Mouse (Mus musculus): ENCODE data around the gene Prkaa1. TPM values are rescaled to one million over a fixed set of nuclear protein-coding genes. Genes with fewer than 3 reads are reported as not detected.

Gene Prkaa1
- polyA plus RNA-seq, 1 experiment from 2014 or later = 14.8 TPM

DNA sequence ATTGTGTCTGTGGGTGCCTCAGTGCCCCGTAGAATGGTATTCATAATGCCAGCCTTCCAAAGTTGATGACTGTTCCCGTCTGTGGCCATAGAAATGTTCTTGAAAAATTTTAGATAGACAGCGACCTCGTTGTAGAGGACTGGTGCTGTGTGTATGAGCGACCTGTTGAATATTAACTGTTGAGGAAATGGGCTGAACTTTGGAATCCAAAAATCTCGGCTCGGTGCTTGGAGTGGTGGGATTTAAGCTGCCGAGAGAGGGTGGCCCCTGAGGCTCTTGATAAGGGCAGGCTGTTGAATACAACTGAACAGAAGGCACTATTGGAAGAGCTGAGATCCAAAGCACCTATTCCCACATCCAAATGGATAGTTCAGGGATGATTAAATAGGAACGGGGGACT is 11.0 kb downstream of the Prkaa1 start:
- no peak for ATAC-seq (replicated peaks)
- 88% methylated on average over 9 of the region's 9 CpGs for WGBS

GRCm38 (mm10) chr15:5155093-5155492 is 11.4 kb downstream of the Prkaa1 start:
- Histone ChIP-seq H3K36me3 (replicated peaks) (no peaks in the 10 kb centered on the region), H3K4me2 (no peak overlapping the region), H3K27ac (no peak overlapping the region), H3K27me3 (replicated peaks) (no peaks in the 10 kb centered on the region), H3K4me1 (peaks cover 7% of the 10 kb centered on the region; the same call in 1 of the 2 replicates), H3K9me3 (no peaks in the 10 kb centered on the region), H3K4me3 (no peak overlapping the region), H3K9ac (no peak overlapping the region)
- WGBS = 56% methylated on average over 5 of the region's 5 CpGs
- no peak; the same call in 1 of the 2 replicates for ATAC-seq (replicated peaks)

More for the DNA sequence above, 11.0 kb downstream of the Prkaa1 start:
- Histone ChIP-seq H3K9ac (no peak overlapping the region), H3K9me3 (no peaks in the 10 kb centered on the region), H3K4me2 (no peak overlapping the region), H3K36me3 (replicated peaks) (no peaks in the 10 kb centered on the region), H3K4me1 (peaks cover 7% of the 10 kb centered on the region; the same call in 1 of the 2 replicates), H3K4me3 (no peak overlapping the region), H3K27me3 (replicated peaks) (no peaks in the 10 kb centered on the region), H3K27ac (no peak overlapping the region)

DNA sequence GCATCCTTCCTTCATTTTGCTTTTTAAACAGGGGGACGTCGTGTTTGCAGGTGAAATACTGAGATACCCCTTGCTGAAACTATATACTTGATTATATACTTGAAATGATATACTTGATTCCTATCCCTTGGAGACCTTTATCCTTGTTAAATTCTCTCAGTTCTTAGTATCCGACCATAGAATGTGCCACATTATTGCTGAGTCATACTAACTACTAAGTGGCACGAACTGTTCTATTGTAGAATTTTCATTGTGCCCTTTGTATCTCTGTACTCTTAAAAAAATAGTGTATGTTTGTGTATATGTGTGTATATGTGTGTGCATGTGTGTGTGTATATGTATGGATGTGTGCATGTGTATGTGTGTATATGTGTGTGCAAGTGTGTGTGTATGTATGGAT is 12.7 kb downstream of the Prkaa1 start:
- H3K4me2 ChIP-seq = no peak overlapping the region
- no peak overlapping the region for H3K27ac ChIP-seq
- H3K4me3 ChIP-seq = no peak overlapping the region
- H3K4me1 ChIP-seq = peaks cover 7% of the 10 kb centered on the region; the same call in 1 of the 2 replicates
- H3K36me3 ChIP-seq (replicated peaks) = no peaks in the 10 kb centered on the region
- no peaks in the 10 kb centered on the region for H3K27me3 ChIP-seq (replicated peaks)
- no peaks in the 10 kb centered on the region for H3K9me3 ChIP-seq
- no peak for ATAC-seq (replicated peaks)
- WGBS = 85% methylated on average over 4 of the region's 4 CpGs
- no peak overlapping the region for H3K9ac ChIP-seq

DNA sequence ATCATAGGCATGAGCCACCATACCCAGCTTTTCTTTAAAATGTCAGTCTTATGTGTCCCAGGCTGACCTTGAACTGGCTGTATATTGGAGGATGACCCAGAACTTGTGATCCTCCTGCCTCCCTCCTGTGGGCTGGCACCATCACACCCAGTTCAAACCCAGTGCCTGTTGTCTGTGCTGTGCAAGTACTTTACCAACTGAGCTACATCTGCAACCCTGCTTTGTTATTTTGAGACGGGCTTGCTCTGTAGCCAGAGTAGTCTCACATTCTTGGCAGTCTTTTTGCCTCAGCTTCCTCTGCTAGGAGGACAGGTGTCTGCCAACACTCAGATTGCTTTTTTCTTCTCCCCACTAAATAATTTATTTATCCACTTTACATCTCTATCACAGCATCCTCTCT is 13.7 kb downstream of the Prkaa1 start:
- WGBS = 83% methylated on average over 1 of the region's 1 CpGs
- no peaks in the 10 kb centered on the region for H3K36me3 ChIP-seq (replicated peaks)
- H3K4me1 ChIP-seq = peaks cover 7% of the 10 kb centered on the region; the same call in 1 of the 2 replicates
- H3K27ac ChIP-seq = no peak overlapping the region
- no peaks in the 10 kb centered on the region for H3K27me3 ChIP-seq (replicated peaks)
- no peak overlapping the region for H3K9ac ChIP-seq
- H3K4me3 ChIP-seq = no peak overlapping the region
- H3K4me2 ChIP-seq = no peak overlapping the region
- H3K9me3 ChIP-seq = no peaks in the 10 kb centered on the region
- ATAC-seq (replicated peaks) = no peak

- H3K4me1 ChIP-seq = peaks cover 7% of the 10 kb centered on the region; the same call in 1 of the 2 replicates
- H3K4me2 ChIP-seq = no peak overlapping the region
- no peaks in the 10 kb centered on the region for H3K27me3 ChIP-seq (replicated peaks)
- 77% methylated on average over 6 of the region's 6 CpGs for WGBS
- H3K4me3 ChIP-seq = no peak overlapping the region
- H3K9me3 ChIP-seq = no peaks in the 10 kb centered on the region
- ATAC-seq (replicated peaks) = no peak
- 0 out of 2 replicates have a peak, but pooled peaks cover under 1% of the 10 kb centered on the region for H3K36me3 ChIP-seq (replicated peaks)
- H3K9ac ChIP-seq = no peak overlapping the region
- H3K27ac ChIP-seq = no peak overlapping the region
Measured at GRCm38 (mm10) chr15:5158827-5159226, 15.2 kb downstream of the Prkaa1 start.

GRCm38 (mm10) chr15:5165121-5165773 is 21.6 kb downstream of the Prkaa1 start:
- no peak overlapping the region for H3K4me2 ChIP-seq
- no peak for ATAC-seq (replicated peaks)
- H3K4me3 ChIP-seq = no peak overlapping the region
- no peaks in the 10 kb centered on the region for H3K9me3 ChIP-seq
- H3K4me1 ChIP-seq = no peaks in the 10 kb centered on the region
- 0 out of 2 replicates have a peak, but pooled peaks cover 13% of the 10 kb centered on the region for H3K36me3 ChIP-seq (replicated peaks)
- no peak overlapping the region for H3K27ac ChIP-seq
- H3K9ac ChIP-seq = no peak overlapping the region
- WGBS = 87% methylated on average over 12 of the region's 12 CpGs
- H3K27me3 ChIP-seq (replicated peaks) = no peaks in the 10 kb centered on the region

- WGBS = 94% methylated on average over 12 of the region's 12 CpGs
Measured at GRCm38 (mm10) chr15:5173217-5173820, 29.7 kb downstream of the Prkaa1 start.

GRCm38 (mm10) chr15:5184668-5185330 is 41.1 kb downstream of the Prkaa1 start:
- WGBS = 46% methylated on average over 10 of the region's 11 CpGs
- Histone ChIP-seq H3K36me3 (replicated peaks) (no peaks in the 10 kb centered on the region), H3K27ac (peak overlapping the region; percentile 88), H3K4me2 (peak overlapping the region; percentile 67), H3K9ac (peak overlapping the region; percentile 77), H3K4me3 (peak overlapping the region; percentile 91), H3K9me3 (no peaks in the 10 kb centered on the region), H3K27me3 (replicated peaks) (no peaks in the 10 kb centered on the region), H3K4me1 (peaks cover 20% of the 10 kb centered on the region)
- peak; percentile 73 for ATAC-seq (replicated peaks)

More at GRCm38 (mm10) chr15:5173217-5173820, 29.7 kb downstream of the Prkaa1 start:
- no peak for ATAC-seq (replicated peaks)
- Histone ChIP-seq H3K36me3 (replicated peaks) (peaks cover 29% of the 10 kb centered on the region), H3K4me3 (no peak overlapping the region), H3K9ac (no peak overlapping the region), H3K4me1 (no peaks in the 10 kb centered on the region), H3K27me3 (replicated peaks) (no peaks in the 10 kb centered on the region), H3K27ac (no peak overlapping the region), H3K4me2 (no peak overlapping the region), H3K9me3 (no peaks in the 10 kb centered on the region)

GRCm38 (mm10) chr15:5185366-5186292 is 42.0 kb downstream of the Prkaa1 start, which contains the start of gene Ttc33:
Ttc33 (plus strand) TSS chr15:5185525.
- Histone ChIP-seq H3K4me1 (peaks cover 20% of the 10 kb centered on the region), H3K4me2 (peak within 1 kb of the TSS; percentile 67), H3K9me3 (no peaks in the 10 kb centered on the region), H3K9ac (peak within 1 kb of the TSS; percentile 77), H3K27ac (peak within 1 kb of the TSS; percentile 88), H3K4me3 (peak within 1 kb of the TSS; percentile 91), H3K36me3 (replicated peaks) (0 out of 2 replicates have a peak, but pooled peaks cover 3% of the 10 kb centered on the region), H3K27me3 (replicated peaks) (no peaks in the 10 kb centered on the region)
- under 1% methylated on average over 55 of the region's 55 CpGs for WGBS
- ATAC-seq (replicated peaks) = peak; percentile 95

GRCm38 (mm10) chr15:5186293-5186675 is 42.6 kb downstream of the Prkaa1 start:
- H3K9ac ChIP-seq = peak overlapping the region; percentile 77
- peak overlapping the region; percentile 67 for H3K4me2 ChIP-seq
- H3K27me3 ChIP-seq (replicated peaks) = no peaks in the 10 kb centered on the region
- H3K36me3 ChIP-seq (replicated peaks) = 0 out of 2 replicates have a peak, but pooled peaks cover 9% of the 10 kb centered on the region
- H3K4me1 ChIP-seq = peaks cover 20% of the 10 kb centered on the region
- peak overlapping the region; percentile 91 for H3K4me3 ChIP-seq
- 38% methylated on average over 10 of the region's 10 CpGs for WGBS
- H3K9me3 ChIP-seq = no peaks in the 10 kb centered on the region
- no peak for ATAC-seq (replicated peaks)
- H3K27ac ChIP-seq = peak overlapping the region; percentile 88; the same call in 1 of the 2 replicates

DNA sequence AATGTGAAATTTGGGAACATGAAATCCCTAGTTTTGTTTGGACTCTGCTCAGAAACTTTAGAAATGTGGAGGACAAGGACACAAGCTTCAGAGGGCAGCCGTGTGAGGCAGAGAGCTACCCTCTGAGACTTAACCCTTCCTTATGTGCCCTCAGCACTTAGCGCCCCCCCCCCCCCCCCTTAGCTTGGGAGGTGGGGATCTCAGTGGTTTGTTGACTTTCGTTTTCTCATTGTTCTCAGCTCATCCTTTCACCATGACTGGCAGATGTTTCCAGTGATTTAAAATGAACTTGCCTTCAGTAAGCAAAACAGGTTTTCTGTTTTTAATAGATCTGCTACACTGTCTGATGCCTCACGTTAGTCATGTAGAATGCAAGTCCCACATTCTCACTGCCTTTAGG is 43.5 kb downstream of the Prkaa1 start:
- no peaks in the 10 kb centered on the region for H3K27me3 ChIP-seq (replicated peaks)
- H3K9me3 ChIP-seq = no peaks in the 10 kb centered on the region
- no peak overlapping the region for H3K27ac ChIP-seq
- no peak overlapping the region for H3K9ac ChIP-seq
- H3K4me3 ChIP-seq = no peak overlapping the region
- 0 out of 2 replicates have a peak, but pooled peaks cover 9% of the 10 kb centered on the region for H3K36me3 ChIP-seq (replicated peaks)
- ATAC-seq (replicated peaks) = no peak
- no peak overlapping the region for H3K4me2 ChIP-seq
- peaks cover 20% of the 10 kb centered on the region for H3K4me1 ChIP-seq
- 46% methylated on average over 4 of the region's 4 CpGs for WGBS
